Comparison of ENCODE assay signal across 7 mouse cellular contexts in genomic region chr7:90042364-90042763, GRCm38 (mm10).
DNase-seq lines count a peak whose midpoint lies in the region; ATAC-seq and TF ChIP-seq lines count a peak whose summit lies in the region.

No protein-coding gene starts in this region.

- TF ChIP-seq EP300 in lung, postnatal 0 days (IDR thresholded peaks at IDR 0.05): no peak

- peak overlapping the region; percentile 43 for H3K27ac ChIP-seq in lung, postnatal 0 days (ENCODE audit: low read length)
- H3K27ac ChIP-seq in stomach, embryonic 16.5 days (ENCODE audit: low read length): peak overlapping the region; percentile 84; the same call in 1 of the 2 replicates

- 70% methylated on average over 7 of the region's 7 CpGs for WGBS in lung, postnatal 0 days
- WGBS in stomach, embryonic 16.5 days: 77% methylated on average over 7 of the region's 7 CpGs

- H3K9me3 ChIP-seq in lung, postnatal 0 days (ENCODE audit: low read length): no peaks in the 10 kb centered on the region
- no peaks in the 10 kb centered on the region for H3K9me3 ChIP-seq in stomach, embryonic 16.5 days (replicated peaks; ENCODE audit: control insufficient read depth, low read length)

- H3K4me3 ChIP-seq in lung, postnatal 0 days (ENCODE audit: low read depth, low read length): no peak overlapping the region
- no peak overlapping the region for H3K4me3 ChIP-seq in stomach, embryonic 16.5 days (replicated peaks; ENCODE audit: low read length)

- ATAC-seq in lung, postnatal 0 days: no peak
- ATAC-seq in stomach, embryonic 16.5 days (ENCODE audit: insufficient read depth, low FRiP score): no peak

- H3K4me2 ChIP-seq in lung, postnatal 0 days (replicated peaks; ENCODE audit: low read depth, low read length): no peak overlapping the region
- H3K4me2 ChIP-seq in stomach, embryonic 16.5 days (ENCODE audit: low read depth, low read length): no peak overlapping the region

- no peaks in the 10 kb centered on the region for H3K27me3 ChIP-seq in lung, postnatal 0 days (replicated peaks; ENCODE audit: insufficient read depth, low read length)
- no peaks in the 10 kb centered on the region for H3K27me3 ChIP-seq in stomach, embryonic 16.5 days (ENCODE audit: control insufficient read depth, insufficient read depth, low read length)

- TF ChIP-seq CTCF in lung, postnatal 0 days (IDR thresholded peaks at IDR 0.05): no peak

- H3K9ac ChIP-seq in lung, postnatal 0 days (replicated peaks; ENCODE audit: low read depth): no peak overlapping the region
- no peak overlapping the region for H3K9ac ChIP-seq in stomach, embryonic 16.5 days (ENCODE audit: low read length)

- H3K4me1 ChIP-seq in lung, postnatal 0 days (ENCODE audit: insufficient read depth, low read depth, low read length): peaks cover 4% of the 10 kb centered on the region; the same call in 1 of the 2 replicates
- H3K4me1 ChIP-seq in stomach, embryonic 16.5 days (ENCODE audit: control insufficient read depth, insufficient read depth, low read length): peaks cover 37% of the 10 kb centered on the region

- H3K36me3 ChIP-seq in lung, postnatal 0 days (ENCODE audit: insufficient read depth, low read length): no peaks in the 10 kb centered on the region
- no peaks in the 10 kb centered on the region for H3K36me3 ChIP-seq in stomach, embryonic 16.5 days (ENCODE audit: control insufficient read depth, insufficient read depth, low read length)

- DNase-seq in lung, postnatal 0 days (ENCODE audit: low spot score): no peak
- DNase-seq in lung, postnatal 25 days (ENCODE audit: low spot score): no peak
- DNase-seq in brain, adult 2 months (ENCODE audit: low read depth, low spot score): peak; percentile 29
- peak; percentile 78 for DNase-seq in liver
- no peak for DNase-seq in cerebellum, postnatal 14 days
- no peak for DNase-seq in layer of hippocampus, adult 11-12 months (ENCODE audit: low spot score)

Comparison
In these comparisons a context has a peak if more than half of its experiments do, and no peak if none do; other contexts are left out.
1. DNase-seq: peak in brain, adult 2 months (single experiment) and liver (single experiment); none in lung, postnatal 0 days (single experiment), lung, postnatal 25 days (single experiment), cerebellum, postnatal 14 days (0 of 2) and layer of hippocampus, adult 11-12 months (single experiment).